Mouse (Mus musculus) MN1 (cell line): ENCODE measurements around the gene Pigz.
"Not testable (repeated sequence)": the region's sequence is repeated elsewhere in the genome, so short reads cannot be mapped to it uniquely, and the experiment has no call there.

Source experiments
- DNase-seq: peaks from one replicate; pipeline ENCODE4 v3.0.0-alpha.2; 2016; ENCODE audit warnings: low spot score

Gene Pigz

GRCm38 (mm10) chr16:31932255-31932654, 1.4 kb upstream of the Pigz start:
- DNase-seq = no peak

- DNase-seq = peak; percentile 94
Observed at GRCm38 (mm10) chr16:31932840-31933697, 582 bp upstream of the Pigz start.

GRCm38 (mm10) chr16:31934550-31935010, 929 bp downstream of the Pigz start:
- DNase-seq = no peak

- no peak for DNase-seq
Observed at GRCm38 (mm10) chr16:31935091-31935979, 1.7 kb downstream of the Pigz start.

GRCm38 (mm10) chr16:31936568-31936967, 2.9 kb downstream of the Pigz start:
- no peak for DNase-seq

- DNase-seq = no peak
Observed at GRCm38 (mm10) chr16:31938856-31939255, 5.2 kb downstream of the Pigz start.

- no peak for DNase-seq
Observed at GRCm38 (mm10) chr16:31940586-31940985, 6.9 kb downstream of the Pigz start.

GRCm38 (mm10) chr16:31943980-31944379, 10.3 kb downstream of the Pigz start:
- peak; percentile 66 for DNase-seq

- DNase-seq = no peak
Observed at GRCm38 (mm10) chr16:31944698-31945255, 11.1 kb downstream of the Pigz start.

- DNase-seq = no peak
Observed at GRCm38 (mm10) chr16:31945372-31945771, 11.7 kb downstream of the Pigz start.

GRCm38 (mm10) chr16:31945986-31946385, 12.3 kb downstream of the Pigz start:
- not testable (repeated sequence) for DNase-seq

GRCm38 (mm10) chr16:31947333-31947732, 13.7 kb downstream of the Pigz start:
- DNase-seq = peak; percentile 13

GRCm38 (mm10) chr16:31947901-31948316, 14.3 kb downstream of the Pigz start:
- no peak for DNase-seq

- peak; percentile 95 for DNase-seq
Observed at GRCm38 (mm10) chr16:31948345-31948774, 14.7 kb downstream of the Pigz start, which contains the start of the genes 0610012G03Rik and Ncbp2. 0610012G03Rik (minus strand) TSS chr16:31948494. Ncbp2 (plus strand) TSS chr16:31948513.

GRCm38 (mm10) chr16:31963224-31963623, 29.6 kb downstream of the Pigz start:
- DNase-seq = no peak

GRCm38 (mm10) chr16:31975258-31975657, 41.6 kb downstream of the Pigz start:
- DNase-seq = no peak

- no peak for DNase-seq
Observed at GRCm38 (mm10) chr16:31979501-31979900, 45.9 kb downstream of the Pigz start.

GRCm38 (mm10) chr16:31980946-31981345, 47.3 kb downstream of the Pigz start:
- DNase-seq = no peak

GRCm38 (mm10) chr16:31992039-31992438, 58.4 kb downstream of the Pigz start:
- no peak for DNase-seq

- DNase-seq = no peak
Observed at GRCm38 (mm10) chr16:31993195-31993594, 59.5 kb downstream of the Pigz start.

- no peak for DNase-seq
Observed at GRCm38 (mm10) chr16:31993946-31994345, 60.3 kb downstream of the Pigz start.
